Mouse (Mus musculus) G1E (cell line): ENCODE data around the gene Nvl.

Experiments
- CTCF ChIP-seq: IDR thresholded peaks from 2 replicates; pipeline ENCODE4 v1.5.1; 2012; ENCODE audit warnings: low read depth, low read length, inconsistent platforms, mixed read lengths
- GATA1 ChIP-seq: IDR thresholded peaks from 2 replicates; pipeline ENCODE4 v1.6.1; 2012; ENCODE audit warnings: borderline replicate concordance, low read length, inconsistent platforms, mixed read lengths
- POLR2AphosphoS5 ChIP-seq: IDR thresholded peaks from 2 replicates; pipeline ENCODE4 v1.6.1; 2012; ENCODE audit warnings: low read depth, low read length, inconsistent platforms; ENCODE audit not compliant: insufficient replicate concordance

- no peak for TF ChIP-seq CTCF
- no peak for TF ChIP-seq GATA1
- no peak for TF ChIP-seq POLR2AphosphoS5
These were observed 74.3 kb downstream of the Nvl start for GRCm38 (mm10) chr1:181069671-181070070.
